Mouse (Mus musculus): ENCODE data around the gene Adck2.

DNA sequence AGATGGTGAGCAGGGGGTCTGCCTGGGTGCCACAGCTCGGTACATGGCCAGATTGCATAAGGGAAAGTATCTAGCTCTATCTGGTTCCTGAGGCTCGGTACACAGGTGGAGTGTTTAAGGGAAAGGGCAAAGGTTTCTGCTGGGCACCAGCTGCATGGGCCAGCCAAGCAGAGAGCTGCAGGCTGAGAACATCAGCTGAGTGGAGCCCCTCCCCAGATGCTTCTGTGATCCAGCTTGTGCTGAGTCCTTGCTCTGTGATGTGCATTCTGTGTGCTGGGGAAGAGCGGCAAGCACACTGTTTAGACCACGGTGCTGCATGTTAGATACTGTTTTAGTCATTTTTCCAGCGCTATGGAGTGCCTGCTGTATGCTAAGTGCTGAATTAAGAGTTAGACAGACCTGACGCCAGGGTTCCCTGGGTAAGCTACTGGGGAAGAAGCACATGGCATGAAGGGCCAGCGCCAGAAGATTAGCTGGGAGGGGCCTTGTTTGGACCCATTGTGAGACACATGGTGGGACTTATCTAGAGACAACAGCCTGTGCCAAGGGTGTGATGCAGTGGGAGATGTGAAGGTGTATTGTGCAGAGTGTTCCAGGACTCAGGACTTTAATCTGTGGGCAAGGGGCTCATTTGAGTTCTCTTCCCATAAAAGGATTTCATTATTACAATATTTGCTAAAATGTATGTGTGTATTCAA lies 7.6 kb downstream of the Adck2 start:
- no peak for TF ChIP-seq CTCF (IDR thresholded peaks at IDR 0.05; ENCODE audit: insufficient read depth, low read length)
- no peak for TF ChIP-seq POLR2A (IDR thresholded peaks at IDR 0.05; ENCODE audit: borderline replicate concordance, extremely low read depth, low read depth, low read length)

Measured in lung, adult 2 months (tissue).